Mouse (Mus musculus): ENCODE data around the gene Zfp992. TPM values are rescaled to one million over a fixed set of nuclear protein-coding genes. Genes with fewer than 3 reads are reported as not detected.
"Not testable (repeated sequence)": the region's sequence is repeated elsewhere in the genome, so short reads cannot be mapped to it uniquely, and the experiment has no call there.

Zfp992 gene
- polyA plus RNA-seq, 1 experiment from 2014 or later = 1.6 TPM

- no peak overlapping the region for H3K27ac ChIP-seq (ENCODE audit: low read length)
- peak; percentile 39; the same call in 1 of the 2 replicates for ATAC-seq (ENCODE audit: low read depth)
- no peak overlapping the region for H3K4me2 ChIP-seq (ENCODE audit: low read depth, low read length)
- 45% methylated on average over 4 of the region's 4 CpGs for WGBS (ENCODE audit: insufficient replicate concordance)
- peaks cover 23% of the 10 kb centered on the region for H3K9me3 ChIP-seq (replicated peaks; ENCODE audit: control insufficient read depth, low read length)
- no peaks in the 10 kb centered on the region for H3K4me1 ChIP-seq (ENCODE audit: control insufficient read depth, low read depth, low read length)
- no peaks in the 10 kb centered on the region for H3K27me3 ChIP-seq (ENCODE audit: control insufficient read depth, insufficient read depth, low read depth, low read length)
- H3K9ac ChIP-seq (ENCODE audit: low read depth, low read length) = no peak overlapping the region
- no peaks in the 10 kb centered on the region for H3K36me3 ChIP-seq (ENCODE audit: control insufficient read depth, insufficient read depth)
- H3K4me3 ChIP-seq (ENCODE audit: low read depth, low read length) = no peak overlapping the region
Observed at GRCm38 (mm10) chr4:146494980-146495379, 46.2 kb downstream of the Zfp992 start.

- peaks cover 18% of the 10 kb centered on the region for H3K9me3 ChIP-seq (replicated peaks; ENCODE audit: control insufficient read depth, low read length)
- WGBS (ENCODE audit: insufficient replicate concordance) = 60% methylated on average over 9 of the region's 9 CpGs
- not testable (repeated sequence) for H3K9ac ChIP-seq (ENCODE audit: low read depth, low read length); H3K27me3 ChIP-seq (ENCODE audit: control insufficient read depth, insufficient read depth, low read depth, low read length); H3K27ac ChIP-seq (ENCODE audit: low read length); H3K4me1 ChIP-seq (ENCODE audit: control insufficient read depth, low read depth, low read length); H3K36me3 ChIP-seq (ENCODE audit: control insufficient read depth, insufficient read depth); H3K4me2 ChIP-seq (ENCODE audit: low read depth, low read length); H3K4me3 ChIP-seq (ENCODE audit: low read depth, low read length); ATAC-seq (ENCODE audit: low read depth)
Observed at GRCm38 (mm10) chr4:146497695-146498275, 49.0 kb downstream of the Zfp992 start.

GRCm38 (mm10) chr4:146501727-146502126 is 52.9 kb downstream of the Zfp992 start, which contains the start of gene Zfp981:
Zfp981 (plus strand) TSS chr4:146502027.
- not testable (repeated sequence) for H3K4me3 ChIP-seq (ENCODE audit: low read depth, low read length); H3K27ac ChIP-seq (ENCODE audit: low read length); H3K9ac ChIP-seq (ENCODE audit: low read depth, low read length); H3K36me3 ChIP-seq (ENCODE audit: control insufficient read depth, insufficient read depth); H3K4me2 ChIP-seq (ENCODE audit: low read depth, low read length); H3K9me3 ChIP-seq (replicated peaks; ENCODE audit: control insufficient read depth, low read length); ATAC-seq (ENCODE audit: low read depth); H3K27me3 ChIP-seq (ENCODE audit: control insufficient read depth, insufficient read depth, low read depth, low read length); H3K4me1 ChIP-seq (ENCODE audit: control insufficient read depth, low read depth, low read length)
- WGBS (ENCODE audit: insufficient replicate concordance) = 62% methylated on average over 4 of the region's 4 CpGs

GRCm38 (mm10) chr4:146509029-146509428 is 60.2 kb downstream of the Zfp992 start:
- not testable (repeated sequence) for H3K4me1 ChIP-seq (ENCODE audit: control insufficient read depth, low read depth, low read length); H3K27me3 ChIP-seq (ENCODE audit: control insufficient read depth, insufficient read depth, low read depth, low read length); H3K4me2 ChIP-seq (ENCODE audit: low read depth, low read length); H3K4me3 ChIP-seq (ENCODE audit: low read depth, low read length); ATAC-seq (ENCODE audit: low read depth); H3K36me3 ChIP-seq (ENCODE audit: control insufficient read depth, insufficient read depth); H3K9ac ChIP-seq (ENCODE audit: low read depth, low read length); H3K27ac ChIP-seq (ENCODE audit: low read length); H3K9me3 ChIP-seq (replicated peaks; ENCODE audit: control insufficient read depth, low read length)
- WGBS (ENCODE audit: insufficient replicate concordance) = 86% methylated on average over 15 of the region's 24 CpGs

- not testable (repeated sequence) for H3K4me2 ChIP-seq (ENCODE audit: low read depth, low read length); H3K27me3 ChIP-seq (ENCODE audit: control insufficient read depth, insufficient read depth, low read depth, low read length); H3K9ac ChIP-seq (ENCODE audit: low read depth, low read length); H3K4me3 ChIP-seq (ENCODE audit: low read depth, low read length); H3K4me1 ChIP-seq (ENCODE audit: control insufficient read depth, low read depth, low read length); ATAC-seq (ENCODE audit: low read depth); H3K27ac ChIP-seq (ENCODE audit: low read length); H3K36me3 ChIP-seq (ENCODE audit: control insufficient read depth, insufficient read depth)
- peaks cover 13% of the 10 kb centered on the region for H3K9me3 ChIP-seq (replicated peaks; ENCODE audit: control insufficient read depth, low read length)
Observed at GRCm38 (mm10) chr4:146511871-146512270, 63.0 kb downstream of the Zfp992 start.

GRCm38 (mm10) chr4:146516474-146516873 is 67.7 kb downstream of the Zfp992 start:
- Histone ChIP-seq H3K9me3 (replicated peaks; ENCODE audit: control insufficient read depth, low read length) (peaks cover 15% of the 10 kb centered on the region), H3K27me3 (ENCODE audit: control insufficient read depth, insufficient read depth, low read depth, low read length) (no peaks in the 10 kb centered on the region), H3K9ac (ENCODE audit: low read depth, low read length) (no peak overlapping the region), H3K27ac (ENCODE audit: low read length) (no peak overlapping the region), H3K4me2 (ENCODE audit: low read depth, low read length) (no peak overlapping the region), H3K4me1 (ENCODE audit: control insufficient read depth, low read depth, low read length) (no peaks in the 10 kb centered on the region), H3K36me3 (ENCODE audit: control insufficient read depth, insufficient read depth) (no peaks in the 10 kb centered on the region), H3K4me3 (ENCODE audit: low read depth, low read length) (no peak overlapping the region)
- ATAC-seq (ENCODE audit: low read depth) = no peak
- 29% methylated on average over 1 of the region's 1 CpGs for WGBS (ENCODE audit: insufficient replicate concordance)

GRCm38 (mm10) chr4:146517150-146517549 is 68.3 kb downstream of the Zfp992 start:
- H3K9me3 ChIP-seq (replicated peaks; ENCODE audit: control insufficient read depth, low read length) = peaks cover 19% of the 10 kb centered on the region

More at GRCm38 (mm10) chr4:146517150-146517549, 68.3 kb downstream of the Zfp992 start:
- 43% methylated on average over 2 of the region's 2 CpGs for WGBS (ENCODE audit: insufficient replicate concordance)
- not testable (repeated sequence) for ATAC-seq (ENCODE audit: low read depth); H3K36me3 ChIP-seq (ENCODE audit: control insufficient read depth, insufficient read depth); H3K9ac ChIP-seq (ENCODE audit: low read depth, low read length); H3K27me3 ChIP-seq (ENCODE audit: control insufficient read depth, insufficient read depth, low read depth, low read length); H3K27ac ChIP-seq (ENCODE audit: low read length); H3K4me3 ChIP-seq (ENCODE audit: low read depth, low read length); H3K4me2 ChIP-seq (ENCODE audit: low read depth, low read length); H3K4me1 ChIP-seq (ENCODE audit: control insufficient read depth, low read depth, low read length)

Other genes with a start within 250 kb of the Zfp992 start
- gene Zfp981, start 53.0 kb downstream of the Zfp992 start, polyA plus RNA-seq (2015; fragmentation: Nextera tagmentation; extraction: Ambion mirVana) = 0.02 TPM in 1 of 2 replicates, not detected in the other
- gene Zfp993, start 161.9 kb downstream of the Zfp992 start, polyA plus RNA-seq (2015; fragmentation: Nextera tagmentation; extraction: Ambion mirVana) = 0.73 and 1.3 TPM in 2 replicates